Mouse (Mus musculus): ENCODE measurements around the gene Chn2. TPM values are rescaled to one million over a fixed set of nuclear protein-coding genes. Genes with fewer than 3 reads are reported as not detected.

The Chn2 gene
- total RNA-seq, 2 experiments from 2014 or later, result 17.8 to 22.4 TPM

- DNase-seq (ENCODE audit: low spot score in 2 of 2), result no peak
These were observed 289.4 kb downstream of the Chn2 start for GRCm38 (mm10) chr6:54328783-54329182.

- no peak for DNase-seq (ENCODE audit: low spot score in 2 of 2)
These were observed 290.2 kb downstream of the Chn2 start for GRCm38 (mm10) chr6:54329598-54329997.

DNA sequence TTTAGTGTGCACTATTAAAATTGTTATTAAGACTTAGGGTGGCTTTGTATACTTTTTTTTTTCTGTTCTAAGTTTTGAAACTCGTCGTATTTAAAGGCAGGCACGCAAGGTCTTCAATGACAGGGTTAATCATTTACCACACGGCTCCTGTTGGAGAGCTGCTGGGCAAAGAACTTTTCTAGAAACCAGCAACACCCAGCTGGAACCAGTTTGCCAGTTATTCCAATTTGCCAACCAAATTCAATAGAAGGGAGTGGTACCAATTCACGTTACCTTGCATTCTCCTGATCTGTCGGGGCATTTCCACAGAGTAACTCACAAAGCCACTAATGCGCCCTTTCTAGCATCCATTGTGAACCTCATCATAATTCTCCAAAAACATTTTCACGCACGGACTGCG, 290.8 kb downstream of the Chn2 start:
- DNase-seq (ENCODE audit: low spot score in 2 of 2), result no peak

DNA sequence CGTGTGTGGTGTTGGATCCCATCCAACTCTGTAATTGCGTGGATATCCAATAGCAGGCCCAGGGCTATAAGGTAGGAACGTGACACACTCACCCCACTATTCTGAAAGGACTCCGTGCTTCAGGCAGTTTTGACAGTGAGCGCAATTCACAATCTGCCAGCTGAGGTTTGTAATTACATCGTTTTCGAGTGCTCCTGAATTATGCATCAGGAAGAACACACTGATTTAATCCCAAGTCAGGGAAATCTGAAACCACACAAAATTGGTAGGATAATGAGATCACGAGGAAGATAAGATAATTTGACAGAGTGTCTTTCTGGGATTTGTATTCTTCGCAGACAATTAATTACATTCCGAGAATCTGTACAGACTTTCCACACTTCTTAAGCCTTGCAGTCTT, 292.4 kb downstream of the Chn2 start:
- DNase-seq (ENCODE audit: low spot score in 2 of 2), result peak in 1 of 2 experiments; percentile 25

GRCm38 (mm10) chr6:54332203-54332602, 292.8 kb downstream of the Chn2 start:
- no peak for DNase-seq (ENCODE audit: low spot score in 2 of 2)

DNA sequence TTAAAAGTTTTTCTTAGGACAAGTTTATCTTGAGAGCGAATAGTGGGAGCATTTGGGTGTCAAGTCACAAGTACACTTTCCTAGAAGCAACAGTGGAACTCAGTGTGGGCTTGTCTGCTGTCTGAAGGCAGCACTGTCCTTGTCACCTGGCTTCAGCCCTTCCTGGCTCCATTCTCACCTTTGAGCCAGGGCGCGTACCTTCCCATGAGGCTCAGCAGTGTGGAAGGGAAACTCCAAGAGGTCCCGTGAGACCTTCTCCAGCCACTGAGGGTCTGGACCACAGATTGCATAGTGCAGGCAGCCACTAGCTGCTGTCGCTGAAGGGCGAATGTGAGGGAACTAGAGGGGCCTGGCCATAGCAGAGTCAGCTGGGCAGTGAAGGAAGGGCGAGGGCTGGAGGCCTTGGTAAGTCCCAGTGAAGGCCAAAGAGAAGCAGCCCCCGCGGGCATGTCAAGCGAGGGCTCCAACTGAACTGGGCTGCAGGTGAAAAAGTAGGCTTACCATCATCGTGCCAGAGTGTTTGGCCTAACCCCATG, 293.8 kb downstream of the Chn2 start:
- DNase-seq (ENCODE audit: low spot score in 2 of 2), result no peak

- no peak for DNase-seq (ENCODE audit: low spot score in 2 of 2)
These were observed 294.5 kb downstream of the Chn2 start for GRCm38 (mm10) chr6:54333652-54334396.

DNA sequence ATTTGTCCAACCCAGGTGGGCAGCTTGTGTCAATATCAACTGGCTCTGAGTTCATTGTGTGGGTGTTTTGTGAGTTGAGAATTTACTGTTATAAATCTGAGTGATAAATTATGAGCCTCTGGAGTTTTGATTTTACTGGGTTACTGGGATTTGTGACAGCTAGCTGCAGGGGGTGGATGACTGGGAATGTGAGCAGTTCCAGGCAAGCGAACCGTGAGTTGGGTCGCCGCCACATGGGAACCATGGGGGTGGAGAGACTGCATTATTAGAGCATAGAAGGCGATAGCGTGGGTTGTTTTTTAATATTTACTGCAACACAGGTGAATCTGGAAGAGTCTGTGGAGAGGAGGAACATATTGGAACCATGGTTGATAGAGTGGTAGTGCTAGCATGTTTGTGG, 298.0 kb downstream of the Chn2 start:
- DNase-seq (ENCODE audit: low spot score in 2 of 2), result peak; percentile 34 to 72

DNA sequence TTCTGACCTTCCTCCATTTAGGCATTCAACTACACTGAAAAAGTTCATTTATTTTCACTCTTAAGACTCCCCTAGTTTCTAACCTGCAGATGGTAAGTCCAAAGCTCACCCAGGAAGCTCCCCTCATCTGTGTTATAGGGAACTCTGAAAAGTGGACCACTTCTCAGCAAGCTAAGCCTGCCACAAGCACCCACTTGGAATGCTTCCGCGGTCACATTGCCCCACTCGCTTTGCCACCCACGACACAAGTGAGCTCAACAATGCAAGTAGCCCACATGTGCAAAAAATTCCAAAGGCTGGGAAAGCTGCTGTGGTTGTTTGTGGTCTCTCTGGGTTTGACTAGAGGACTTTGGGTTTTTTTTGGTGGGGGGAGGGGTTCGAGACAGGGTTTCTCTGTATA, 301.8 kb downstream of the Chn2 start:
- DNase-seq (ENCODE audit: low spot score in 2 of 2), result no peak

GRCm38 (mm10) chr6:54342223-54342622, 302.9 kb downstream of the Chn2 start:
- DNase-seq (ENCODE audit: low spot score in 2 of 2), result no peak

Other genes with a start within 250 kb of the Chn2 start
- 10 to 100 TPM; 32.1 to 33.4 TPM for gene Tril, start 218.7 kb upstream of the Chn2 start, total RNA-seq (2021)
- gene Cpvl, start 60.9 kb upstream of the Chn2 start, total RNA-seq (2021), result not detected